Mouse (Mus musculus): ENCODE measurements around the gene Pcdh7.

GRCm38 (mm10) chr5:57708396-57708795 is 9.4 kb upstream of the Pcdh7 start:
- TF ChIP-seq POLR2A (IDR thresholded peaks at IDR 0.05; ENCODE audit: borderline replicate concordance, control insufficient read depth, low read depth, low read length) (no peak), CTCF (IDR thresholded peaks at IDR 0.05; ENCODE audit: control insufficient read depth, insufficient read depth, low read length) (no peak)
